Mouse (Mus musculus) erythroblast, embryonic 14.5 days (primary cell): Measurements from ENCODE around the gene Ccdc69.
"Not testable (repeated sequence)": the region's sequence is repeated elsewhere in the genome, so short reads cannot be mapped to it uniquely, and the experiment has no call there.

Source experiments
- GATA1 ChIP-seq: IDR thresholded peaks from 2 replicates; pipeline ENCODE4 v1.6.1; 2012; ENCODE audit warnings: low read length, inconsistent platforms, mixed read lengths
- TAL1 ChIP-seq: IDR thresholded peaks from 3 replicates; pipeline ENCODE4 v1.6.1; 2012; ENCODE audit warnings: low read length, inconsistent platforms, mixed read lengths

GRCm38 (mm10) chr11:55096296-55096695, 18.4 kb upstream of the Ccdc69 start:
- TF ChIP-seq GATA1, TAL1: not testable (repeated sequence)
